Mouse (Mus musculus): Measurements from ENCODE around the gene Saysd1.
A peak's percentile ranks its signal among the peaks of the same experiment; 100 is the strongest.

Saysd1 gene

DNA sequence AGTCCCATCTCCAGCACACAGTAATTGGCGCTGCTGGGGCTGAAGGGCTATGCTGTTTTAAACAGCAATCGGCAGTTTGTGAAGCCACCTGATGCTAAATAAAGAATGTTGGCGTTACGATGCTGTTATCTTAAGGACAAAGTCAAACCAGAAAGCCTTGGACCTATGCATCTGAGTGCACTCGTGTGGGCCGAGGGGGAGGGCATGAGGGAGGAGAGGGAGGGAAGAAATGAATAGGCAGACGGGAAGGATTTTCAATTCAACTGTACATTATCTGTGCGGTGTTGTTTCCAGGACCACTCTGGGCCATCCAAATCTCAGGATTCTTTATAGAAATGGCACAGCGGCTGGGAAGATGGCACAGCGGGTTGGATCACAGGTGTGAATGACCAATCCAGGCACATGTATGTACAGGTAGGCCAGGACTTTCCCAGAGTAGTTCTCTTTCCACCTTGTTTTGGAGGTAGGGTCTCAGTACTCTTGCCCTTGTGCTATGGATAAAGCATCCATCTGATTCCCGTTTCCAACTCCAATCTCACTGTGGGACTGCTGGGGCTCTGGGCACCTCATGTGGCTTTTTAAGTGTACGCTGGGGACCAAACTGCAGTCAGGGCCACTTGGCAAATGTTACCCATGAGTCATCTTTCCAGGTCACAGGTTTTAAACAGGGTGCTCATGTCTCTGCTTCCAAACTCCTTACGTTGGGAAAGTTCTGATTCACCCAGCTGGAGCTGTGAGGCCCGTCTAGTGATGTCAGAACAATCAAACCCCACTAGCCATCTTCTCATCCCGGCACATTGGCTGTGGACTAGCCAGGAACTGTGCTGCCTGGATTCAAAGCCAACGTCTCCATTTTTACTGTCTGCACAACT is at the start of gene Saysd1:
Gene Saysd1 (minus strand): TSS at position 51 of the 872 bp plus-strand sequence.
- peak; percentile 54 to 81 for DNase-seq (ENCODE audit: inconsistent age in 2 of 2, low spot score in 1 of 2)

DNA sequence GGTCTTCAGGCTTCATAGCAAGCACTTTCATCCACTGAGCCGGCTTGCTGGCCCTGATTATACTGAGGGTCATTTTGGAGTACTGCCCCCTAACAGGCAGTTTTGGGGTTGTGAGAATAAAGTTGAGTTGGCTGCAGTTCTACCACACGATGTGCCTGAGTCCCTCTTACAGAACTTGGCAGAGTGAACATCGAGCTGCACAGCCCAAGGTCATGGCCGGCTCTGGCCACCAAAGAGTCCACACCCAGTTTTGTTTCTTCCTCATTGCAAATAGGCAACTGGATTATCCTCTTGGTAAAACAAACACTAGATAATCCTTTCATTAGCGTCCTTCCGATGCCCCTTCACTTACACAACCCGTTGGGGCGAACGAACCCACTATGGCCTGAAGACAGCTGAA is 47.1 kb upstream of the Saysd1 start:
- DNase-seq (ENCODE audit: inconsistent age in 2 of 2, low spot score in 1 of 2): peak; percentile 73 to 78

DNA sequence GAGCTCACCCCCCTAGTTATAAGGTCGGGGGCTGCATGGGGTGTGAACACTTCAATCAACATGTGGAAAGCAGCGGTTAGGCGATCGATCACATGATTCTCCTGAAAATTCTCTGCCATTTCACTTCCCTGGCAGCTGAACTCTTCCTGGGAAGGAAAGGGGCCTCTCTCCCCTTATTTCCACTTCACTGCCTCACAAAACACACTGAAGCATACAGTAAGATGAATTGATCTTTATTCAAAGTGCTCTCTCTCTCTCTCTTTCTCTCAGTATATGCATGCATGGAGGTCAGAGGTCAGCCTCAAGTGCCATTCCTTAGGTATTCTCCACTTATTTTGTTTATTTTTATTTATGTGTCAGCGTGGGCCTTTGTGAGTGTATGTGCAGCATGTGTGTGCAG is 45.4 kb upstream of the Saysd1 start:
- DNase-seq (ENCODE audit: inconsistent age in 2 of 2, low spot score in 1 of 2): no peak

DNA sequence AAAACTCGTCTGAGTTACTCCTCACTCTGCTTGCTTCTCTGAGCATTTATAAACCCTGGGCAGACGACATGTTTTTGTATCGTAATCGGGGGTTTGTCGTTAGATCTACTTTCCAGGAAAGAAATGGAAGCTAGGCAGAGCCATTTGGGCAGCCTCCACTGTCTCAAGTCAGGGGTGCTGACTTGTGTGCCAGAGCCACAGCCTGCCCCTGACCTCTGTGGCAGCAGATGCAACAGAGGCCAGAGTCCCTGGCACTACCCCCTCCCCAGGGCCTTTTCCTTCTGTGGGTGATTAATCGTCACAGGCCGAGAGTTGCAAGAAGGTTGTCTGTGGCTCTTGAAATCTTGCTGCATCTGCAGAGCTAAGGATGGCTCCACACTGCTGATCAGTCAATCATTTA is 44.3 kb upstream of the Saysd1 start:
- peak in 1 of 2 experiments; percentile 71 for DNase-seq (ENCODE audit: inconsistent age in 2 of 2, low spot score in 1 of 2)

DNA sequence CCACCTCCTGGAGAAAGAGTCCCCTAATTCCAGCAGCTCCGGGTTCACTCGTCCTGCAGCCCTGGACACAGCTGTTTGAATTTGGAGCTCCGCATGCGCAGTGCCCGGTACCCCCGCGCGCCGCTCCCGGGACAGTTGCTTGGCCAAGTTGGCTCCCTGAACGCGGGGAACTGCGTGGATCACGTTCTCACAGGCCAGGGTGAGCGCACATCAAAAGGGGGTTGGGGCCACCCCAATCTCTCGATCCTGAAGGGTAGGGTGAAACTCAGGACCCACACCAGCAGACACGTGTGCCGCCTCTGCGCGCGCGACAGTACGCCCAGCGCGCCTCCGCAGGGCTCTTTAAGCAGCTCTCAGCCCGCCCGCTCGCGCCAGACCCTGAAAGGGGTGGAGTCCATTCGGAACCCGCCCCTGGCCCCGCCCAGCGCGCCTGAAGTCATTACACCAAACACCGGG is 43.2 kb upstream of the Saysd1 start, which contains the start of gene Kcnk5:
Gene Kcnk5 (minus strand): TSS at position 344 of the 456 bp plus-strand sequence.
- DNase-seq (ENCODE audit: inconsistent age in 2 of 2, low spot score in 1 of 2): peak; percentile 94 to 98

DNA sequence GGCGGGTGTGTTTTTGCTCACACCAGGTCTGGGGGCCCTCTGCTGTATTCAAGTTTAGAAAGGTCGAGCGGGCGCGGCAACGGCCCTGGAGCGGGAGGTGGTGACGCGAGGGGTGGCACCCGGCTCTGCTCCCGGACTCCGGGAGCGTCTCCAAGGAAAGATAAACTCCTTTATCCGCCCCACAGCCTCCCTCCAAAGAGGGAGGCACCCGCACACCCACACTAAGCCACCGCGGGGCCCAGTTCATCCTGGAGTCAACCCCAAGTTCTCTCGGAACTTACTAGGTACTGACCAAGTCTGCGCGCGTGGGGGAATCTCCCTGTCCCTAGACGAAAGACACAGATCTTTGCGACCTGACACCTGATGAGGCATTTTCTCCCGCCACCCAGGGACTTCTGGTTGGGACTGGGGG is 42.4 kb upstream of the Saysd1 start:
- DNase-seq (ENCODE audit: inconsistent age in 2 of 2, low spot score in 1 of 2): peak; percentile 74 to 85

DNA sequence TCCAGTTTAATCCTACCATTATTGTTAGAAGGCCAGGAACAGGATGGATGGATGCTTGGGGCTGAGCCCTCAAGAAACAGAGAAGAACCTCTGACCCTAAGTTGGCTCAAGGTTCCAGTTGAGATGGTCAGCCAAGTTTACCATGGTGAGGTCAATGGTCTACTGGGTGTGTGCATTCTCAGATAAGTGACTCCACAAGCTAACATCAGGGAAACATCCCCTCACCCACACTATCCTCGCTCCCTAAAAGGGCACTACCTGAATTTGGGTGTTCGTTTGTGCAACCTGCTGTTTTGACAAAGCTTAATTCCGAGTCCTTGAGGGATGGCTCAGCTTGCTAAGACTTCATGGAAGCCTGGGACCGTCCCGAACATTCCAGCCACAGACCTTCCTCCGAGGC is 42.0 kb upstream of the Saysd1 start:
- no peak for DNase-seq (ENCODE audit: inconsistent age in 2 of 2, low spot score in 1 of 2)

DNA sequence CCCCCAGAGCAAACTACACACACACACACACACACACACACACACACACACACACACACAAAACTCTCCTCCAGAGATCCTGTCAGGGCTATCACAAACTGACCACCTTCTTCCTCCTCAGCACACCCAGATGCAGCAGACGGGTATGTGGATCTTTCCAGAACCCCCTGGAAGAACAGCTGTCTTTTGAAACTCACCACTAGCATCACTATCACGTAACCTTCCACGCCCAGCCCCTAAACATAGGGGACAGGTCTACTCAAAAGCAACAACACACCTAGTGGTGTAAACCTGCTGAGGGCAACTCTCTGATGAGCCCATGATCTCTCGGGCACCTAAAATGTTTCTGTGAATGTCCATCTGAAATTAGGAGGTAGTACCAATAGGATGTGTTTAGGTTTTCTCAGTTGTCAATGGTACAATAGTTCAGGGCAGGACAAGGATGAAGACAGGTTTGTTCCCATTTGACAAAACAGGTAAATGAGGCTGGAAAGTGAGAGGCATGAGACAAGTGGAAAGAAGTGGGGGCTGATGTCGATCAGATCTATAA is 41.5 kb upstream of the Saysd1 start:
- DNase-seq (ENCODE audit: inconsistent age in 2 of 2, low spot score in 1 of 2): no peak

DNA sequence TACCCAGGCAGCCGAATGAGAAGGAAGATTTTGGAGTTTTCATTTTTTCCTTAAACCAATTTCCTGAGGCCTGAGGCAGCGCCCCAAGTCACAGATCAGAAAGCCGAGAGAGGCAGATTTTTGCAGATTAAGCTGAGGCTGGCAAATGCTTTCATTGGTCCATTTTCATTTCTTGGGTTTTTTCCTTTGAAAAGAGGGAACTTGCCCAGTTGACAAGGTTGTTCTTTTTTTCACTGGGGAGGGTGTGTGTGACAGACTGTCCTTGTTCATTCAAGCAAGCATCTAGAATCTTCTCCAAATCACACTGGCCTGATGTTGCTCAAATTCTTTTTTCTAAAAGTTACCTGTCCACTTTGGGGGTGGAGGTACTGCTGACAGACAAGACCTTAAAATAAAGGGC is 40.7 kb upstream of the Saysd1 start:
- peak in 1 of 2 experiments; percentile 62 for DNase-seq (ENCODE audit: inconsistent age in 2 of 2, low spot score in 1 of 2)

DNA sequence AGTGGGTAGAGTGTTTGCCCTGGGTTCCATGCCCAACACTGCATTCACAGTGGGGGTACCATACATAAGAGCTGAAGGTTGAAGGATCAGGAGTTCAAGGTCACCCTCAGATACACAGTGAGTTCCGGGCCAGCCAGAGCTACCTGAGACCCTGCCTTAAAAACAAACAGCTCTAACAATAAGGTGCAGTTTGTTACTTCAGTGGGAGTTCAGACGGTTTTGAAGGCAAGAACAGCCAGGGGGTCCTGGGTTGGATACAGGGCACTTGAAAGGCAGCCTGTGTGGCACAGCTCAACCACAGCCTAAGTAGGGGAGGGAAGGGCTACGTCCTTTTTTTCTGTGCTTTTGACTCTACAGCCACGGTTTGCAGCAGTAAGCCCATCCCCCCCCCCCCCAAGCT is 40.3 kb upstream of the Saysd1 start:
- DNase-seq (ENCODE audit: inconsistent age in 2 of 2, low spot score in 1 of 2): peak in 1 of 2 experiments; percentile 44

DNA sequence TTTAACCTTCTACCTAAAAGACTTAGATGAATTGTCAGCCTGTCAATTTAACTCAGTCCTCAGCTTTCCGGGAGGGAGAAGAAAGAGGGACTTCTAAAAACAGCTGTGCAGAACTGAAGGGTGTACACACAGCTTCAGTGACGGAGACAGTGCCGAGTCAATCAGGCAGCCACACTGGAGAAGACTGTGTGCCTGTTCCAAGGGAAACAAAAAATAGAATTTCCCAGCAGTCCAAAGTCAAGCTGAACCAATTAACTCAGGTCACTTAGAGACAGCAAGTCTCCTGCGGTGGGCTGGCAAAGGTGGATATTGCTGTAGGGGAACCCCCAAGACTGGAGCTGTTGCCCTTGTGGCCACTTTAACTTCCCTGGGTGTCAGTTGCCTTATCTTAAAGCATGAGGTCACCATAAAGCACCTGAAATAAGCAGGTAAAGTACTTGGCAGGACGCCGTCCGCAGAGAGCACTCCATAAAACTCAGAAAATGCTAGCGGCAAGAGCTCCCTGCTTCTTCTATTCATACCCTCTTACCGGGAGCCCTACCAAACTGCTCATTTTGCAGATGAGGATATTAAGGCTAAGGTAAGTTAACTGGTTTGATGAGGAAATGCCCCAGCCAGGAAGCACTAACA is 39.3 kb upstream of the Saysd1 start:
- DNase-seq (ENCODE audit: inconsistent age in 2 of 2, low spot score in 1 of 2): no peak

DNA sequence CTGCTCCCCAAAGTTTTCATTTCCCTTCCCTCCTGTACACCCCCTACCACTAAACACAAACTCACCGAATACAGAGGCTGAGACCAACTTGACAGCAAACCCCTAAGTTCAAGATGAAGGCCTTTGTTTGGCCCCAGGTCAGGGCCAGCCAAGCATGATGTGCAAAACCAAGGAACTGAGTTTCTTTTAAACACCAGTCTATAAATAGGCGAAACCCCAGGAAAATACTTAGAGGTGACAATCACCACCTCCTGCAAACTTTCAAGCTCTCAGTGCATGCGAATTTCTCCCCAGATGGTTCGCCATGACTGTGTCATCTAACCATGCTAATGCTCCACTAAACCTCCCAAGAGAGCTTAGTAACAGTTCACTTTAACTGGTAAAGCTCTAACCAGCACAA is 37.4 kb upstream of the Saysd1 start:
- DNase-seq (ENCODE audit: inconsistent age in 2 of 2, low spot score in 1 of 2): no peak

DNA sequence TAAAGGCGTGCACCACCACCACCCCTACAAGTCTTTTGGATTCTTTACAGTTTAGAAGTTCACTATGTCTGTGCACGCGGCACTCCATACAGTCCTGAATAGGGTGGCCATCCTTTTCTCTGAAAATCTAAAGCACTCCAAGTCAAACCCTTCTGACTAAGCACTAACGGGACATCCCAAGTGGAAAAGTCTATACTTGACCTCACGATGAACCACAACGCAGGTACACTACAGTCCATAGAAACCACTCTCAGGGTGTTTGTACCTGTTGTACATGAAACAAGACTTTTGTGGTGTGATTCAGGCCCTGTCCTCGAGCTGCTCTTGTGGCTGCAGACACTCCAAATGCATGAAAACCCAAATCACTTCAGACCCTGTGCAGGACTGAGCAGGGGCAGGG is 36.8 kb upstream of the Saysd1 start:
- no peak for DNase-seq (ENCODE audit: inconsistent age in 2 of 2, low spot score in 1 of 2)

DNA sequence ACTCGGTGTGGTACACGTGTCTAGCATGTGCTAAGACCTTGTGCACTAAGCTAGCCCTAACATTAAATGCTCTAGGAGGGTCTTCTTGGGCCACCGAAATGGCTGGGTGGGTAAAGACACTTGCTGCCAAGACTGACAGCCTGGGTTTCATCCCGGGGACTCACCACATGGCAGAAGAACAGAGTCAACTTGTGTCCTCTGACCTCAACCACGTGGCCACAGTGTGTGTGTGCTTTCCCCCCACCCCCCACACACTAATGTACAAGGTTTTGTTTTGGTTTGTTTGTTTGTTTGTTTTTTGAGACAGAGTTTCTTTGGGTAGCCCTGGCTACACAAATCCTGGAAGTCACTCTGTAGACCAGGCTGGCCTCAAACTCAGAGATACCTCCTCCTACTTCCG is 36.4 kb upstream of the Saysd1 start:
- no peak for DNase-seq (ENCODE audit: inconsistent age in 2 of 2, low spot score in 1 of 2)

DNA sequence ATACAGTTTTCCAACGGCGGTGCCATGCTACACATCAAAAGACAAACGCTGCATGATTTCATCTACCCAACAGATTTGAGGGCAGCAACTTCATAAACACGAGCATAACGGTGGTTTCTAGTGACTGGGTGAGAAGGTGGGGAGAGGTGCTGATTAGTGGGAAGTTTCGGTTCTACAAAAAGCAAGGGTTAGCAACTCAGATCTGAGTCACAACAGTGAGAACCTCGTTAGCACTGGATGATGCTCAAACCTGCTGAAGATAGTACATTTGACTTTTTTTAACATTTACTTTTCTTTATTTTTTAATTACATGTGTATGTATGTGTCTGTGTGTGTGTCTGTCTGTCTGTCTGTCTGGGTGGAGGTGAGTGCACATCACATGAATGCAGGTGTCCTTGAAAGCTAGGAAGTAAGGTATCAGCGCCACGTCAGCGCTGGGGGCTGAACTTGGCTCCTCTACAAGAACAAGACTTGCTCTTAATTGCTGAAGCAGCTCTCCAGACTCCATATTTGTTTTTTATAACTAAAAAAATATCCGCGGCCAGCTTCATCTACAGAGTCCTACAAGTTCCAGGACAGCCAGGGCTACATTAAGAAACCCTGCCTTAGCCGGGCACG is 35.6 kb upstream of the Saysd1 start:
- no peak for DNase-seq (ENCODE audit: inconsistent age in 2 of 2, low spot score in 1 of 2)

DNA sequence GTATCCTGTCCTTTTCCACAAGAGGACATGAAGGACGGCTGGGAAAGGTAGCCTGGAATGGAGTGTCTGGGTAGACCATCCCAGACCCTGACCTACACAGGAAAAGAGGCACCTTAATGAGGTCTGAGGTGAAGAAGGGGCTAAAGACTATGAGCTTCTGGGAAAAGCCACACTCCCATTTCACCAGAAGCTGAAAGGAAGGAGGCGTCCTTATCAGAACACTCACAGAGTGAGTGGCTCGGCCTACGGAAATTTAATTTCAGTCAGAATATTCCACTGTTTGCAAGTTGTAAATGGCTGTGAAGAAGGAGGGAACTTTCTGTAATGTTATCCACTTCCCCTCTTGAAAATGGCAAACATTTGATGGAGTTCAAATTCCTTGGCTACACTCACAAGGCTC is 34.6 kb upstream of the Saysd1 start:
- DNase-seq (ENCODE audit: inconsistent age in 2 of 2, low spot score in 1 of 2): no peak

DNA sequence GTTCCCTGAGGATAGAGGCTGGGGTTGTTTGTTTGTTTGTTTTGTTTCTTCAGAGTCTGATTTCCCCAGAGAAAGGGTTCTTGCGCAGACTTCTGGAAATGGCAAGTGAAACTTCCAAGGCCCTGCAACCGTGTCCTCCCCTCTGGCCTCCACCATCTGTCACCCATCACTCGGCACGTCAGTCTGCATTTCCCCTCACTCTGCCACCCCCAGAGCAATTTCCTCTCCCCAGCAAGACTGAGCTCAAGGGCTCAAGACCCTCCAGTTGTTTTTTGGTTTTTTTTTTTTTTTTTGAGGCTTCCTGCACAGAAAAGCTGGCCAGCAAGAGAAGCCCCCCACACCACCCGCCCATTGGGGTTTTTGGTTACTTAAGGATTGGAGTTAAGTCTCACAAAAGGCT is 34.2 kb upstream of the Saysd1 start:
- DNase-seq (ENCODE audit: inconsistent age in 2 of 2, low spot score in 1 of 2): no peak

DNA sequence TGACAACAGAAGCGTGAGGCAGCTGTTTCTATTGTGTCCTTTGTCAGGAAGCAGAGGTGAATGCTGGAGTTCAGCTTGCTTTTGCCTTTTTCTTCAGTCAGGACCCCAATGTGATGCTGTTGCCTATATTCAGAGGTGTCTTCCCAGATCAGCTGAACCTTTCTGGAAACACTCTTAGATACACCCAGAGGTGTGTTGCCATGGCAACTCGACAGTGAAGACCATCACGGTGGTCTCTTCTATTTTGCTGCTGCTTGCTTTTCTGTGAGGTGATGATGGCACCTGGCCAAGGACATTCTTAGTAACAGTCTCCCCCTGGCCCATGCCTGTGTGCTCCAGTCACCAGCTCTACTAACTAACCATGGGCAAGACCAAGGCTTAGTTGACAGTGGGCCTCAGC is 33.5 kb upstream of the Saysd1 start:
- no peak for DNase-seq (ENCODE audit: inconsistent age in 2 of 2, low spot score in 1 of 2)

DNA sequence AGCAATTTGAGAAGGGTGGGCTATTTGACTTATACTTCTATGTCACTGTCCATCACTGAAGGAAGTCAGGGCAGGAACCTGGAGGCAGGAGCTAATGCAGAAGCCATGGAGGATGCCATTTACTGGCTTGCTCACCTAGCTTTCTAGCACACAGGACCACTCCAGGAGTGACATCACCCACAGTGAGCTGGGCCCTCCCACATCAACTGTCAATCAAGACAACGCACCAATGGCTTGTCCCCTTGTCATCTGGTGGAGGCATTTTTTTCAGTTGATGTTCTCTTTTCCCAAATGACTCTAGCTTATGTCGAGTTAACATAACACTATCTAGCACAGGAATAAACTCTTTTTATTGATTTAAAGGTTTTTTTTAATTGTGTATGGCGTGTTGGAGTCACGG is 30.9 kb upstream of the Saysd1 start:
- no peak for DNase-seq (ENCODE audit: inconsistent age in 2 of 2, low spot score in 1 of 2)

DNA sequence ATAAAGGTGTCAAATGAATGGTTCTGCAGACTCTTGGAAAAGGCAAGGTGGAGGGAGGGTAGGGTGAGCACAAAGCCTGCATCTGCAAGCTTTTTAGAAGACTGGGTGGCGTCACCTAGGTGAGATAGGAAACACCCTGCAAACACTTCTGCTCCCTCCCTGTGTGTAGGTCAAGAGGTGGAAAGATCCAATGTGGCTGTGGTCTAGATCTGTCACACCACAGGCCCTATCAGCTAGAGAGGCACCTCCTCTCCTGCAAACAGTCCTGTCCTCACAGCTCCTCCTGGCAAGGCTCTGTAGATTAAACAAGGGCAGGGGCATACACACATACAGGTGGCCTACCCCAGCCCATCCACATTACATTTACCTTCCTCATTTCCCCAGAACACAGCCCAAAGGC is 30.1 kb upstream of the Saysd1 start:
- no peak for DNase-seq (ENCODE audit: inconsistent age in 2 of 2, low spot score in 1 of 2)

DNA sequence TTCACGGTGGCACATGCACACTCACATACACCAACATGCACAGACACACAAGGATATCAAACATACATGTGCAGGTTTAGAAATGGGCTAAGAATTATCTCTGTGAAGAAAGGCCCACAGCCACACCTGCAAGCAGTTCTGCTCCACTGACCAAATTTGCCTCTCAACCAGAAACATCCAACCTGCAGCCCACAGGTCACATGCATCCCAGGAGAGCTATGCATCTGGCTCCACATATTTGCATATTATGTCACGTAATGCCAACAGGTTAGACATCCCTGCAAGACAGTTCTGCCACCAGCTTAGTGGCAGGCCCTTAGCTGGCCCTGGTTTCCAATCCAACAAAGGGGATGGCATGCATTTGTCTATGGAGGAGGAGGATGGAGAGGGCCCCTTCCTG is 29.7 kb upstream of the Saysd1 start:
- DNase-seq (ENCODE audit: inconsistent age in 2 of 2, low spot score in 1 of 2): no peak

DNA sequence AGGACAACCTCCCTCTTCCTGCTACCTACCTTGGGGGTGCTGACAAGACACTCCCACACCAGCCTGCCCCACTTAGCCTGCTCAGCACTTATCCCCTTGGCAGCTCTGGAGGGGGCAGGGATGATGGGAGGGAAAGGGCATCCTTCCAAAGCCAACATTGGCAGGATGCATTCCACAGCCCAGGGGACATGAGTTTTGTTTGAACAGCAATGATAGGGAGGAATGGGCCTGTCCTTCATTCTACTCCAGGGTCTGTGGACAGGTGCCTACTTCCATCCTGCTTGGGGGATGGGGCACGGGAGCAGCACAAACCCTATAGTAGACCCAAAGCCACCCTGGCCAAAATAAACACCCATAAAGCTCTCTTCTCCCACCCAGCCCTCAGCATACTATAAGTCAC is 27.1 kb upstream of the Saysd1 start:
- DNase-seq (ENCODE audit: inconsistent age in 2 of 2, low spot score in 1 of 2): peak in 1 of 2 experiments; percentile 58
